Mouse (Mus musculus) stomach, postnatal 0 days (tissue): ENCODE measurements around the gene Urgcp.

Experiments
- CTCF ChIP-seq: IDR thresholded peaks from 2 replicates; pipeline ENCODE4 v1.5.1; 2016; ENCODE audit warnings: antibody characterized with exemption, low read depth, mild to moderate bottlenecking, moderate library complexity
- EP300 ChIP-seq: optimal IDR thresholded peaks from 2 replicates; pipeline ENCODE3; 2016; ENCODE audit warnings: antibody characterized with exemption

DNA sequence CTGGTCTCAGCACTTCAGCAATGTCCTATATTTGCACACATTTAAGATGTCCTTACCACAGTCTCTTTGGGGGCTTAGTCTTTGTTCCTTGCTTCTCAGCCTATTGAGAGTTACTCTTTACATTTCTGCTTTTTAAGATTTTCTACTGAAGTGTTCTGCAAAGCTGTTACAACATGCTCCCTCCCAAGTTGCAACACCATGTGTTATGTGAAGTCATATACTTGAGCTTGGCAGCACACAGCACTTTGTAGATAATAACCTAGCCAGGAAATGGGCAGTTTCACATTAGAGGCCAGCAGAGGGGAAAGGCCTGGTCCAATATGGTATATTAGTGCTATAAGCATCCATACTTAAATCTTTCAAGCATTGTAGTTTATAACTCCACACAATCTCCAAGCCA is 23.6 kb upstream of the Urgcp start:
- no peak for TF ChIP-seq CTCF
- TF ChIP-seq EP300 = no peak
